Comparison of ENCODE assay signal across 8 mouse cellular contexts in the genomic region with DNA sequence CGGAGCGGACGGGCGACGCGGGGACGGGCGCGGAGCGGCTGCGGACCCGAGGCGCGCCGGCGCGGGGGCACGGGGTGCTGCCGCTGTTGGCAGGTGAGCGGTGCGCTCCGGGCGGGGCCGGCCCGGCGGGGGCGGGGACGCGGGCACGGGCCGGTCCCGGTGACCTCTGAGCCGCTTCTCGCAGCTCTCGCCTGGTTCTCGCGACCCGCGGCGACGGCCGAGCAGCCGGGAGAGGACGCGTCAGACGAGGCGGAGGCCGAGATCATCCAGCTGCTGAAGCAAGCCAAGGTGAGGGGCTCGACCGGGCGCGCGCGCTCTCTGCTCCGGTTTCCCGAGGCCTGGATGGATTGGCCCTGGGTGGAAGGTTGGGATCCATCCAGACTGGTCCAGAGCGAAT. TPM values are rescaled to one million over a fixed set of nuclear protein-coding genes. Genes with fewer than 3 reads are reported as not detected.
DNase-seq lines count a peak whose midpoint lies in the region; ATAC-seq and TF ChIP-seq lines count a peak whose summit lies in the region.

No protein-coding gene starts in this region.

- peaks cover 8% of the 10 kb centered on the region for H3K4me1 ChIP-seq in forebrain, embryonic 16.5 days (replicated peaks; ENCODE audit: control insufficient read depth, insufficient read depth, low read length)

- DNase-seq in layer of hippocampus, adult 2 months (ENCODE audit: low spot score in 2 of 2), result peak; percentile 16 to 35
- DNase-seq in layer of hippocampus, postnatal 36 days, result no peak
- DNase-seq in ZHBTc4 (ENCODE audit: low read depth, low spot score), result peak; percentile 82
- peak; percentile 78 to 87 for DNase-seq in kidney, postnatal 36 days
- DNase-seq in cerebellum, adult 11-12 months, result no peak

- no peaks in the 10 kb centered on the region for H3K27me3 ChIP-seq in forebrain, embryonic 16.5 days (replicated peaks; ENCODE audit: control insufficient read depth, insufficient read depth, low read length)

- no peak; the same call in 1 of the 2 replicates for ATAC-seq in forebrain, embryonic 16.5 days
- peak; percentile 17 for ATAC-seq in megakaryocyte, adult 5-6 weeks (ENCODE audit: poor library complexity, severe bottlenecking)
- no peak; the same call in none of the 2 replicates for ATAC-seq in frontal cortex, adult (ENCODE audit: low TSS enrichment)

- H3K36me3 ChIP-seq in forebrain, embryonic 16.5 days (ENCODE audit: control insufficient read depth, insufficient read depth), result peaks cover 13% of the 10 kb centered on the region

- H3K9ac ChIP-seq in forebrain, embryonic 16.5 days (replicated peaks; ENCODE audit: low read depth, low read length), result peak overlapping the region; percentile 90

- H3K27ac ChIP-seq in layer of hippocampus, adult 2 months, result peak overlapping the region; percentile 90
- peak overlapping the region; percentile 88 for H3K27ac ChIP-seq in forebrain, embryonic 16.5 days (ENCODE audit: low read length)

- peak overlapping the region; percentile 96 for H3K4me3 ChIP-seq in layer of hippocampus, adult 2 months
- peak overlapping the region; percentile 94 for H3K4me3 ChIP-seq in forebrain, embryonic 16.5 days (replicated peaks; ENCODE audit: low read length)

- no peaks in the 10 kb centered on the region for H3K9me3 ChIP-seq in forebrain, embryonic 16.5 days (ENCODE audit: control insufficient read depth, low read length)

- WGBS in forebrain, embryonic 16.5 days, result 1% methylated on average over 28 of the region's 57 CpGs

- no peak for TF ChIP-seq CTCF in layer of hippocampus, adult 2 months (conservative IDR thresholded peaks at IDR 0.05)

- peak overlapping the region; percentile 82 for H3K4me2 ChIP-seq in forebrain, embryonic 16.5 days (ENCODE audit: low read length)

RNA-seq across cellular contexts. Expression of a gene that starts 0.3 kb away (rescaled TPM):
- total RNA-seq in layer of hippocampus, adult 2 months (2021), result 10 to 100 TPM; 87.3 to 91.7 TPM
- total RNA-seq in layer of hippocampus, postnatal 36 days (2021), result 10 to 100 TPM; 86.1 to 88.1 TPM
- polyA plus RNA-seq in forebrain, embryonic 16.5 days (2015; fragmentation: Nextera tagmentation; extraction: Ambion mirVana), result 30.8 and 39.3 TPM in 2 replicates
- 7.4 and 10.8 TPM in 2 replicates for total RNA-seq in megakaryocyte, adult 5-6 weeks (2015)
- 8.6 and 15.7 TPM in 2 replicates for total RNA-seq in megakaryocyte, adult 5-6 weeks (2017)

RNA-seq across cellular contexts. Expression of a gene that starts 0.4 kb away (rescaled TPM):
- total RNA-seq in layer of hippocampus, adult 2 months (2021), result 10 to 100 TPM; 12.1 to 13.1 TPM
- 10 to 100 TPM; 11.9 to 14.6 TPM for total RNA-seq in layer of hippocampus, postnatal 36 days (2021)
- polyA plus RNA-seq in forebrain, embryonic 16.5 days (2015; fragmentation: Nextera tagmentation; extraction: Ambion mirVana), result 10.9 and 11.2 TPM in 2 replicates
- 10.0 and 10.2 TPM in 2 replicates for total RNA-seq in megakaryocyte, adult 5-6 weeks (2015)
- 1.0 and 3.9 TPM in 2 replicates for total RNA-seq in megakaryocyte, adult 5-6 weeks (2017)

RNA-seq across cellular contexts. Expression of a gene that starts 32.8 kb away (rescaled TPM):
- total RNA-seq in layer of hippocampus, adult 2 months (2021), result 1 to 10 TPM; 6.5 to 7.1 TPM
- total RNA-seq in layer of hippocampus, postnatal 36 days (2021), result 1 to 10 TPM; 6.9 to 7.3 TPM
- 2.4 and 3.0 TPM in 2 replicates for polyA plus RNA-seq in forebrain, embryonic 16.5 days (2015; fragmentation: Nextera tagmentation; extraction: Ambion mirVana)
- 18.2 and 23.1 TPM in 2 replicates for total RNA-seq in megakaryocyte, adult 5-6 weeks (2015)
- 16.7 and 17.1 TPM in 2 replicates for total RNA-seq in megakaryocyte, adult 5-6 weeks (2017)

Comparison
In these comparisons a context has a peak if more than half of its experiments do, and no peak if none do; other contexts are left out.
1. DNase-seq: peak in layer of hippocampus, adult 2 months (2 of 2), ZHBTc4 (single experiment) and kidney, postnatal 36 days (2 of 2); none in layer of hippocampus, postnatal 36 days (0 of 2) and cerebellum, adult 11-12 months (single experiment).
2. RNA of a gene that starts 0.3 kb away (total RNA-seq): 87.3 to 91.7 TPM in layer of hippocampus, adult 2 months and 86.1 to 88.1 TPM in layer of hippocampus, postnatal 36 days; 7.4 to 15.7 TPM in megakaryocyte, adult 5-6 weeks; every median in the first group is over 4 times any median in the second.